Mouse (Mus musculus) kidney, adult 2 months (tissue): ENCODE measurements at regions not wholly inside any gene's neighbourhood (a gene's known extent, or its start where the extent isn't known, plus 50 kb on each side); places are given as distances from the start of the nearest gene placed in this dataset.

ENCODE experiments used
- DNase-seq: peaks from one replicate; pipeline ENCODE4 v3.0.0; 2021
- H3K27ac ChIP-seq: fragments of 200-500 bp; 2 replicates; pipeline ENCODE4 v1.5.1; 2012; ENCODE audit warnings: low read depth, low read length, control low read depth, inconsistent platforms; ENCODE audit not compliant: insufficient read depth
- H3K27me3 ChIP-seq: fragments of 200-500 bp; replicated peaks from 2 replicates; pipeline ENCODE4 v1.6.1; 2012; ENCODE audit warnings: mild to moderate bottlenecking, moderate library complexity, low read length, inconsistent platforms; ENCODE audit not compliant: control insufficient read depth, insufficient read depth
- H3K36me3 ChIP-seq: fragments of 200-500 bp; 2 replicates; pipeline ENCODE4 v1.6.1; 2012; ENCODE audit warnings: mild to moderate bottlenecking, moderate library complexity, low read length, inconsistent platforms; ENCODE audit not compliant: control insufficient read depth, insufficient read depth
- H3K4me1 ChIP-seq: fragments of 200-500 bp; 2 replicates; pipeline ENCODE4 v1.6.1; 2011; ENCODE audit warnings: low read length; ENCODE audit not compliant: control insufficient read depth, insufficient read depth
- H3K4me3 ChIP-seq: fragments of 200-500 bp; 2 replicates; pipeline ENCODE4 v1.5.1; 2011; ENCODE audit warnings: mild to moderate bottlenecking, low read depth, low read length, control low read depth; ENCODE audit not compliant: insufficient read depth
- CTCF ChIP-seq: fragments of 200-500 bp; conservative IDR thresholded peaks from 2 replicates; pipeline ENCODE4 v1.5.1; 2011; ENCODE audit warnings: low read depth, mild to moderate bottlenecking, control low read depth, low read length, moderate library complexity, mixed read lengths; ENCODE audit not compliant: insufficient read depth, insufficient read length
- POLR2A ChIP-seq: fragments of 200-500 bp; IDR thresholded peaks from one replicate; pipeline ENCODE4 v1.6.1; 2011; ENCODE audit warnings: low read depth, low read length, control low read depth
- WGBS: fragments of 180-500 bp; shearing (Covaris S2); methylation state at CpG from one replicate; pipeline ENCODE4 v1.1.7; 2018; 5-methylcytosine and 5-hydroxymethylcytosine counted together

DNA sequence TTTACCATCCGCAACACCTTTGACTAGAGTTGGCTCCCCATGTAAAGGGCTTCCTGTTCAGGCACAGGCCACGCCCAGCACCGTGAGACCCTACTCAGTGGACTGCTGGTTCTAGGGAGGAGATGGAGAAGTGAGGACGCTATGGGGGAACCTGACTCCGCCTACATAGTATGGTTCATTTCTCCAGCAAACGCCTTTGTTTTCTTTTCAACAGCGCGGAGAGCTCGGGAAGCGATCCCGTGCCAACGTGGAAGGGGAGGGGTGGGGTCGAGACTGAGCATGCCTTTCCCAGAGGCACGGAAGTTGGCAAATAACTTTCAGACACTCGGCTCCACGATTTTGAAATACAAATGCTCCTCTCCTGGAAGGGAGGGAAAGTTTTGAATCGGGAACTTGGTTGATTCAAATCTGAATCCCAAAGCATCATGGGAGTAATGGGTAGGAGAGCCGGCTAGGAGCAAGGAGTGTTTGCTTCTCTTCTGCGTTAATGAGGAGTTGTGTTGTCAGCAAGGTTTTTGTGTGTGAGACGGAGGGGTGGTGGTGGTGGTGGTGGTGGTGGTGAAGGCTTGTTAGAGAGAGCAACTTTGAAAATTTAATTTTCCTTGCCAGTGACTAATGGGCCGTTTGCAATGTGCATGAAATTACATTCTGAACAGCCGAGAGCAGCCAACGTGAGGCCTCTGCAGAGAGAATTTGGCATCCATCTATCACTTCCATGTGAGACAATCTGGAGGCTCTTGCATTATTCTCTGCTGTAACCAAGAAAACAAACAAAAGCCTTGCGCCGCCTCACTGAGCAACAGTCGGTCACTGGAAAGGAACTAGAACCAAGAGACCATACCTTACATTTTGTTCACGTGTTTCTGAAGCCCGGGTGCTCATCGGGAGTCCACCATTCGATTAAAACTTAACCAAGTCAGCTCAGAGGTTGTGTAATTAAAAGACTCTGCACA lies 89.9 kb upstream of the Gm9887 start:
- peak overlapping the region; percentile 51 for H3K4me3 ChIP-seq
- no peak for TF ChIP-seq POLR2A
- no peak for TF ChIP-seq CTCF
- H3K36me3 ChIP-seq = no peaks in the 10 kb centered on the region
- H3K27me3 ChIP-seq = no peaks in the 10 kb centered on the region
- H3K27ac ChIP-seq = peak overlapping the region; percentile 14; the same call in 1 of the 2 replicates
- DNase-seq = peak; percentile 72
- peaks cover 7% of the 10 kb centered on the region; the same call in 1 of the 2 replicates for H3K4me1 ChIP-seq
- 10% methylated on average over 30 of the region's 30 CpGs for WGBS

- WGBS = 71% methylated on average over 3 of the region's 3 CpGs
- DNase-seq = no peak
Observed at GRCm38 (mm10) chr12:69460552-69461079, 88.4 kb upstream of the Gm9887 start.

GRCm38 (mm10) chr12:69458170-69458841 lies 86.0 kb upstream of the Gm9887 start:
- TF ChIP-seq POLR2A (no peak), CTCF (no peak)
- 30% methylated on average over 14 of the region's 14 CpGs for WGBS
- DNase-seq = peak; percentile 65
- peak overlapping the region; percentile 46; the same call in 1 of the 2 replicates for H3K27ac ChIP-seq
- no peak overlapping the region for H3K4me3 ChIP-seq
- H3K4me1 ChIP-seq = peaks cover 7% of the 10 kb centered on the region; the same call in 1 of the 2 replicates
- H3K27me3 ChIP-seq = no peaks in the 10 kb centered on the region
- no peaks in the 10 kb centered on the region for H3K36me3 ChIP-seq

More at GRCm38 (mm10) chr12:69460552-69461079, 88.4 kb upstream of the Gm9887 start:
- Histone ChIP-seq H3K36me3 (no peaks in the 10 kb centered on the region), H3K4me1 (peaks cover 7% of the 10 kb centered on the region; the same call in 1 of the 2 replicates), H3K4me3 (no peak overlapping the region), H3K27me3 (no peaks in the 10 kb centered on the region), H3K27ac (no peak overlapping the region)
- TF ChIP-seq POLR2A (no peak), CTCF (no peak)

DNA sequence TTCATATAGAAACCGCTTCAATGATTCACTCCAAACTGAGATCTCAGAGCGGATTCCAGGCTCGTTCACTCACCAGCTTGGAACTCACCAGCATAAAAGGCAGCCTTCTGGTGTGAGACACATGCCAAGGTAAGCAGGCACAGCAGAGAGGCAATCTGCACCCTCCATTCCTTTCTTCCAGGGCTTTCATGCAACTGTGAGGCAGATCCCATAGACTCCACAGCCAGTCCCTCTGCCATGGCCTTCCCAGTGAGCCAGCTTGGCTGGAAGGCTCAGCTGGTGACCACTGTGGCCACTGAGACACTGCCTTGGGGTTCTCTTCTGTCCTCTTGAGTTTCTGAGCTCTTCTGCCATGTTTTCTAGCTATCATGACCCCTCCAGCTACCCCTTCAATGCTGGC lies 84.5 kb upstream of the Gm9887 start:
- Histone ChIP-seq H3K27me3 (no peaks in the 10 kb centered on the region), H3K36me3 (no peaks in the 10 kb centered on the region), H3K4me1 (peaks cover under 1% of the 10 kb centered on the region; the same call in 1 of the 2 replicates), H3K4me3 (no peak overlapping the region), H3K27ac (no peak overlapping the region)
- WGBS = 96% methylated on average over 3 of the region's 3 CpGs
- no peak for DNase-seq
- TF ChIP-seq CTCF (no peak), POLR2A (no peak)

DNA sequence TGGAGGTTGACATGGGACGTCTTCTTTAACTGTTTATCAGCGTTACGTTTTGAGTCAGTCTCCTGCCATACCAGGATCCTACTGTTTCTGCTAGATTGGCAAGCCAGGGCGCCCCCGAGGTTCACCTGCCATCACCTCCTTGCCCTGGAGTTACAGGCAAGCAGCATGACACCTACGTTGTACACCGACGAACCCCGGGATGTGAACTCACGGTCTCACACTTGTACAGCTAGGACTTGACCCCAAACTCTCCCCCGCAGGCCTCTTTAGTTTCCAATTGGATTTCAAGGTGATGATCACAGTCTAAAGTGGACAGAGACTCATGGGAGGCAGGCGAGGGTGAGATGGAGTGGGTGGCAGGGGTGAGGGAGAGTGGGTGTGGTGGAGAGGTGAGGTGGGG lies 83.9 kb upstream of the Gm9887 start:
- no peak overlapping the region for H3K4me3 ChIP-seq
- 87% methylated on average over 12 of the region's 12 CpGs for WGBS
- H3K36me3 ChIP-seq = no peaks in the 10 kb centered on the region
- H3K27ac ChIP-seq = no peak overlapping the region
- TF ChIP-seq POLR2A = no peak
- no peak for TF ChIP-seq CTCF
- peaks cover 5% of the 10 kb centered on the region; the same call in 1 of the 2 replicates for H3K4me1 ChIP-seq
- DNase-seq = no peak
- H3K27me3 ChIP-seq = no peaks in the 10 kb centered on the region

GRCm38 (mm10) chr12:69455566-69455965 lies 83.3 kb upstream of the Gm9887 start:
- no peaks in the 10 kb centered on the region for H3K36me3 ChIP-seq
- H3K4me3 ChIP-seq = no peak overlapping the region
- DNase-seq = no peak
- no peak overlapping the region for H3K27ac ChIP-seq
- no peaks in the 10 kb centered on the region for H3K27me3 ChIP-seq
- TF ChIP-seq CTCF (no peak), POLR2A (no peak)
- 83% methylated on average over 5 of the region's 5 CpGs for WGBS
- peaks cover 5% of the 10 kb centered on the region; the same call in 1 of the 2 replicates for H3K4me1 ChIP-seq
